Mouse (Mus musculus): Measurements from ENCODE around the gene Dcun1d4.
"Not testable (repeated sequence)": the region's sequence is repeated elsewhere in the genome, so short reads cannot be mapped to it uniquely, and the experiment has no call there.

The Dcun1d4 gene

DNA sequence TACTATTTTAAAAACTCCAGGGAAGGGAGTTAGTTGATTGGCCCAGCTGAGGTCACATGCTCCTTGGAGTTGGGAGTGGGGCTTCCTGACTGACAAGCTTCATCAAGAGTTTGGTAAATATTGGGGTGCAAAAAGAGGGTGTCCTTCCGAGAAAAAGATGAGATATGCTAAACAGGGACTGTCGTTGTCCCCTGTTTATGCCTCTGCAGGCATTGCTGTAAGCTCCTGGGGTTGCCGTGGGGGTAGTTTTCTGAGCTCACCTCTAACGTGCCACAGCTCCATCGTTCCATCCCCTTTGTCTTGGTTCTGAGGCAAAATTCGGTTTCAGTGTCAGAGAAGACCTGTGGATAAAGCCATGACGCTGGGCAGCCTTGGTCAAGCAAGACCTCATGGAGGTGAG, at the start of gene Dcun1d4:
TSS of gene Dcun1d4 (plus strand) at position 301 of the 400 bp plus-strand sequence.
- in situ Hi-C loops (cut with MboI; ENCODE audit: low sequenced_read_pairs), result no loop called here

DNA sequence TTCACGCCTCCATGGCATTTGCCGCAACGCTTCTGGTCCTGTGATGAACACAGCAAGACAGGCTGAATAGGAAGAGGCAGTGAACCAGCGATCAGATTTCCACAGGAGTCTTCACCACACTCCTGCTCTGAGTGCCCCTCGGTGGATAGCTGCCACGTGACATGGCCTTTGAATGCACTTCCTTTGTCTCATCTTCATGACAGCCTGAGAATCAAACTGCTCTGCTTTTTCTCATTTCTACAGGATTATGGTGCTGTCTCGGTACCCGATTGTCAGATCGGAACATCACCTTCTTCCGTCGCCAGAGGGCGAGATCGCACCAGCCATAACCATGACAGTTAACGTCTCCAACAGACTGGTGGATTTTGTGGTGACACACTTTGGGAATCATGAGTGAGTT, 49.2 kb upstream of the Dcun1d4 start:
- in situ Hi-C loops (cut with MboI; ENCODE audit: low sequenced_read_pairs), result loop anchor here (5.0 kb wide), 1 partner anchor 206 kb away; no protein-coding TSS in a partner anchor

DNA sequence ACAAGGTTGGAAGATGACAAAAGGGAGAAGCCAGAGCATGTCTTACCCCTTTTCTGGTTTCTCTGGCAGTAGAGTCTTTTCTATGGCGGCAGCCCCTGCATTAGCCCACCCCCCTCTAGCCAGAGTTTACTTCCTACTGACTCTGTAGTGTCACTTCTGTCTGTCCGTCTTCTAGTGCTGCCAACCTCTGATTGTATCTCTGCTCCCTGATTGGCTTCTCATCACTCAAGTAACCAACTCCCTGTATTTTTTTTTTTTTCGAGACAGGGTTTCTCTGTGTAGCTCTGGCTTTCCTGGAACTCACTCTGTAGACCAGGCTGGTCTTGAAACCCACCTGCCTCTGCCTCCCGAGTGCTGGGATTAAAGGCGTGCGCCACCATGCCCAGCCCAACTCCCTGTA, 48.0 kb upstream of the Dcun1d4 start:
- in situ Hi-C loops (cut with MboI; ENCODE audit: low sequenced_read_pairs), result loop anchor here (5.0 kb wide), 1 partner anchor 204 kb away; no protein-coding TSS in a partner anchor

DNA sequence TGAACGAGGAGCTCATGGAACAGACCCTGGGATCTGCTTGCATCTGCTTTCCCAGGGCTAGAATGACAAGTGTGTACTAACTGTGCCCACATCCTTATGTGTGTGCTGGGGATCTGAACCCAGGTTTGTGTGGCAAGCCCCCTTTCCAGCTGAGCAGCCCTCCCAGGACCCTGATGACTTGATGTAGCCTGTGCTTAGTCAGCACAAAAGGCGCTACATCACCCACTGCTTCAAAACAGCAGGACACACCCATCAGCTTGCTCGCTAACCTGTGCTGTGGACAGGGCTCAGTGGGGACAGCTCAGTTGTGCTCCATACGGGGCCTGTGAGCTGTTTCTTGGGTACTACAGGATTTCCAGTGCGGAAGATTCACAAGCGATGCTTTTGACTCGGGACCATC, 46.0 kb upstream of the Dcun1d4 start:
- in situ Hi-C loops (cut with MboI; ENCODE audit: low sequenced_read_pairs), result loop anchor here (5.0 kb wide), 1 partner anchor 203 kb away; no protein-coding TSS in a partner anchor

DNA sequence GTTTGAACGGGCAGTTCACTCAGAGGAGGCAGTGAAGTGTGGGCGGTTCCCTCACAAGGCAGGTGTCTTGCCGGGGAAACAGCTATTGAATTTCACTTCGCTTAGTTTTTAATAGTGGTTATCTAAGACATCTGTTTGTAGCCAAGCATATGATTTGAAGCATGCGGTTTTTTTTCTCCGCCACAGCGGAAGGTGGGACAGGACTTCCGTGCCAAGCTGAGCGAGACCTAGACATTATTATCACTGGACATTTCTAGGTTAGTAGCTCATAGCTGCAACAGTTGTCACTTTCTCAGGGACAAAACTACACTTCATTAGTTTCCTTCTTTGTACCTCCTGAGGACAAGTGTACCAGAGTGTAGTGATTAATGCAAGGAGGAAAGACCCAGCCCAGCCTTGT, 38.6 kb upstream of the Dcun1d4 start:
- in situ Hi-C loops (cut with MboI; ENCODE audit: low sequenced_read_pairs), result no loop called here

DNA sequence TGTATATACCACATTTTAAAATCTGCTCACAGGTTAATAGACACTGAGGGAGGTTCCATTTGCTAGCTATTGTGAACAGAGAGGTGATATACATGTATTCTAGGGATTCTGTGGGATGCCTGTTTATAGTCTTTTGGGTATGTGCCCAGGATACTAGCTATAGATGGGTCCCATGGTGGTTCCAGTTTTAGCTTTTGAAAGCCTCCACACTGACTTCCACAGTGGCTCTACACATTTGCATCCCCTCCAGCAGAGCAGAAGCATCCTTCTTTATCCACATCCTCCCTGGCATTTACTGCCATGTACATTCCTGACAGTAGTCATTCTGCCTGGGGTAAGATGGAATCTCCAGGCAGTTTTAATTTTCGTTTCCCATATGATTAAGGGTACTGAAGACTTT, 30.5 kb upstream of the Dcun1d4 start:
- in situ Hi-C loops (cut with MboI; ENCODE audit: low sequenced_read_pairs), result no loop called here

DNA sequence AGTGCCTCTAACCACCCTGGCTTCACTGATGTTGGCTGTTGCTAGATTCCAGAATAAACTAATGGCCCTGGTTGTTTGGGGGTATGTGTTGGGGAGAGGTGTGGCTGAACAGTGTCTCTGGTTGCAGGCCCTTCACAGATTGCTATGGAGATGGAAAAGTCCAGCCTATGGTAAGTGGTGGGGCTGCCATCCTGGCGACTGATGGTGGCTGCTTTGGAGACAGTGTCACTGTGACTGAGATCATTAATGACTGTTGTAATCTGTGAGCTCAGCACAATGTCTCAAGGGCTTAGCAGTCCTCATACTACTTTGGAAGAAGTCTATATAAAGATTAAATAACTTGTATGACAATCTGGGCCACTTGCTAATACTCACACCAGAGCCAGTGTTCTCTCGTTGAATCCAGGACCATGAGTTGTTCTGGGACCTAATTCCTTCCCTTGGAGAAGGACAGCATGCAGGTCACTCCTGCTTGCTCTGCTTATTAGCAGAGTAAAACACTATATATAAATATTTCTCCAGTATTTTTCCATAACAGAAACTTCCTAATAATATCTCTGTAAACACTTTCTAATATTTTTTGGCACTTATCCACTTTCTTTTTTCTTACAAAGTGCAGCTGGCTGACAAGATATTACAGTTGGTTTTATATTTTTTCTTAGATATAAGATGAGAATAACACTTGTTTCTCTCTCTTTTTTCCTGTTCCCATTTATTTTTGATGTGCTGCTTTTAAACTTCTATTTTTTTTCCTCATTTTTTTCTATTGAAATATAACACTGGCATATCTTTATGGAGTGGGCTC, 26.1 kb upstream of the Dcun1d4 start:
- in situ Hi-C loops (cut with MboI; ENCODE audit: low sequenced_read_pairs), result no loop called here

DNA sequence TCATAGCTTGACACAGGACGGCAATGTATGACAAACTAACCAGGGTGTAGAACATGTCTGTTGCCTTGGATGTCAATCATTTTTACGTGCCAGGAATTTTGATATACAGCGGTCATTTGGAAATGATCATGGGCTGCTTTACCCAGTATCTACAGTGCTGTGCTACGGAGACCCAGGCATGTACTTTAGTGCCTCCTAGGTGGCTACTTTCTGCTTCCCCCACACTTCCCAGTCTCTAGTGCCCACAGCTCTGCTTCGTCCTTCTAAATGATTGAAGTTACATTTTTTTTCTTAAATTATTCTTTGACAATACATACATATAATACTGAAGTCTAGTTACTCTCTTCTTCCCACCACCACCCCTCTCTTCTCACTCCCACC, 25.5 kb upstream of the Dcun1d4 start:
- in situ Hi-C loops (cut with MboI; ENCODE audit: low sequenced_read_pairs), result no loop called here

DNA sequence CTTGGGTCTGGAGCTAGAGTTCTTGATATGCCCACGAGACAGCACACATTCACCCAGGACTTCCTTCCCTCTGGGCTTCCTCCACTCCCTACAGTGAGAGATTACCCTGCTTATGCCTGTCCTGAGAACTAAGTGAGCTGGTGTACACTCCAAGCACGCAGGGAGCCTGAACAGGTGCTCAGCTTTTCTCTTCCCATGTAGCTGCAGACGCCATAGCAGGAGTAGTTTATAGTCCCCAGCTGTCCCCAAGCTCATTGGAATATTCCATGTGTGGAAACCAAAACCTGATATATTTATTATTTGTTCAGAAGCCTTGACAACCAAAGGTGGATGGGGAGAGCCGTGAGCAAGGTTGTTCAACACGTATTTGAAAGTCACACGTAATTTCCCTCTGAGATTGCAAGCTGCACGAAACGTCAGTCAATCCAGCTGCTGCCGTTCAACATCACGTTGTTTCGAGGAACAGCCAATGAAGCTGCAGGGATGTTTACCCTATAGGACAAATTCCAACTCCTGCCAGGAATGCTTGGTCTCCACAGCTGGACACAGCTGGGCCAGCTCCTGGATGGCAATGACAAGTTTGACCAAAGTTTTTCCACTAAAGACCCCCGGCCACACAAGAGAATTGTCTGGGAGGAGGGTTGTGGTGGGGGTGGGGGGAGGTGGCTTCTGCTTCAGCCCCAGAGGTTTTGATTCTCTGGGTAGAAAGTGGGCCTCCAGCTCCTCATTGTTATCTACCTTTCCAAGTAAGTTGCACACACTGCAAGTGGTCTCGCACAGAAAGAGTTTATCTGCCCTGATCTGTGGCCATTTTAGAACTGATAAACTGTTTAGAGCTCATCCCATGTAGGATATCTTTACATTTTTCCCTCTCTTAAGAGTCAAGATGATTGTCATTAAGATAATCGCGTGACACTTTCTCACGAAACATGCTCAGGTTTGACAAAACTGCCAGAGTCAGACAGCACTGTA, 12.1 kb upstream of the Dcun1d4 start:
- in situ Hi-C loops (cut with MboI; ENCODE audit: low sequenced_read_pairs), result no loop called here

DNA sequence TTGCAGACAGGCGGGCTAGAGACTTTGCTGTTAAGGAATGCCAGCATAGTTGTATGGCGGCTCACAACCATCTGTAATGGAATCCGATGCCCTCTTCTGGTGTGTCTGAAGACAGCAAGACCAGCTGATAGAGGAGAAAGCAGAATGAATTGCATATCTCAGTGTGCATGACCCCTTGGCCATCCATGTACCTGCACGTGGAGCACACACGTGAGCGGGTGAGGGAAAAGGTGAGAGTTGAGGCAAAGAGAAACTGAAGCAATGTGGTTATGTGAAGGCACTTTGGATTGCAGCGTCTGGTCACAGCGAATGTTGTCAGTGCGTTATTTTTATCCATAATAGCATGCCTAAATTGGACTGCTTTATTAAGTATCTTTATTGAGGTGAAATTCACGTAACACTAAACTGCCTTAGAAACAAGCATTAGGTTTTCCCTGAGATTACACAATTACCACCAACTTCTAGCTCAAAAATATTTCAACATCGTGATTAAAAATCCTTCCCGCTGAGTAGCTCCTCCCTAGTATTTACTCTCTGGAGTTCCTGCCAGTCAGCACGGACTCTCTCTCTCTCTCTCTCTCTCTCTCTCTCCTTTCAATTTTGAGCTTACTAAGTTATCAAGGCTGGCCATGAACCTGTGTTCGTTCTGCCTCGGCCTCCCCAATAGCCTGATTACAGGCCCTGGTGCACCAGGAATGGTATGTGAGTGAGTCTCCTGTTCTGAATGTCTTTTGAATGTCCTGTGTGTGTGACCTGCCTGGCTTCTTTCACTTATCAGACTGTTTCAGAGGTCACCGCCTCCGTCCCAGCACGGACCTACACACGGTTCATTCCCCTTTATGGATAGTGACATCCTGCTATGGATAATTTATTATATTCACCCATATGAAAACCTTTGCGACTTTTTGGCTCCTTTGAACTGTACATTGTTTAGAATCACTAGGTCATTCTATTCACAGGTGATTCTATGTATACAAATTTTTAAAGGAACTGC, 6.1 kb upstream of the Dcun1d4 start:
- in situ Hi-C loops (cut with MboI; ENCODE audit: low sequenced_read_pairs), result no loop called here

DNA sequence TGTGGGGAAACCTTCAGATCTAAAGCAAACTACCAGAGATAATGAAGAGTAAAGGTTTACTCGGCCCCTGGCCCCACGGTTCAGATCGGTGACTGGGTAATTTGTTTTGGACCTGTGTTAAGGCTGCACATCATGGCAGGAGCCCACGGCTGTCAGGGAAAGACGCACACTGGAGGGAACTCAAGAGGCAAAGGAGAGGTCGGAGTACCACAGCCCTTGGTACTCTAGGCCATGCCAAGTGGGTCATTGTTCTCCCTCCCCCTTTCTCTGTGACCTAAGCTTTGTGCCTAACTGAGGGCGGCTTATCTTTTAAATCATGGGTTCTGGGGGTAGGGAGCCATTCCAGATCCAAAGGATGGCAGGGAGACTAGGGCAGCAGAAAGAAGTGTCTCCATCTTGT, 601 bp downstream of the Dcun1d4 start:
- in situ Hi-C loops (cut with MboI; ENCODE audit: low sequenced_read_pairs), result no loop called here

DNA sequence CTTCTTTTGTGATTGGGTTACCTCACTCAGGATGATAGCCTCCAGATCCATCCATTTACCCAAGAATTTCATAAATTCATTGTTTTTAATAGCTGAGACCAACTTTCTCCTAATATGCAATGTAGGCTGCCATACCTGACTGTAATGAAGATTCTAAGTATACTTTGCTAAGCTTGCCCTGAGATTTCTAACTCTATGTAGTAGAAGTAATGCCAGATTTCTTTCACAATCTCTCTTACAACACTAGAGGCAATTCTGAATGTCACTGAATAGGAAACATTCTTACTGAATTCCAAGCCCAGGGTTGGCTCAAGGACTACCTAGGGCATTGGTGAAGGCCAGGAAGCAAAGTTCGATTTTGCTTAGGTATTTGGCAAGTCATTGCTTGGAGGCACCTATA, 1.6 kb downstream of the Dcun1d4 start:
- in situ Hi-C loops (cut with MboI; ENCODE audit: low sequenced_read_pairs), result not testable (repeated sequence)

DNA sequence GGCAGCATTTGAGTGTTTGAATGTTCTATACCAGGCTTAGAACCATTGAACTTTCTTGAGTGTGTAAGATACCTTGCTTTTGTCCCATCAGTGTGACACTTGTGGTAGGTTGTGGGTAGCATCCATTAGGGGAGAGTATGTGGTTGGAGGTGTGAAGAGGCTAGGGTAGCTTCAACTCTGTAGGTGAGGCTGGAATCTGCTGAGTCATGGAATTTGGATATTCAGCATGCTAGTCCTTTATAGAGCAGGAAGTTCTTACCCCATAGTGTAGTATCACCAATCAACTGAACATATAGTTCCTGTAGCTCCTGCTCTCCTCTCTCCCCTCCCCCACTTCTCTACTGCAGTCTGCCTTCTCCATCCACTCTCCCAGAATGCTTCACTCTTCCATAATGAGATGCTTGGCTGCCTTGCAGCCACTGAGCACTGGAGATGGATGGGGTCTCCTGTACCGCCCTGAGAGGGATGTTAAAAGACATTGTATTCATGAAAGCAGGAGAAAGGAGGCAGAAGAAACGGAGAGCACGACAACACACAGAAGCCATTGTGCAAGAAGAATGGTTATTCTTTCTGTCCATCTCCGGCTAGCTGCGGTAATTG, 3.3 kb downstream of the Dcun1d4 start:
- in situ Hi-C loops (cut with MboI; ENCODE audit: low sequenced_read_pairs), result no loop called here

DNA sequence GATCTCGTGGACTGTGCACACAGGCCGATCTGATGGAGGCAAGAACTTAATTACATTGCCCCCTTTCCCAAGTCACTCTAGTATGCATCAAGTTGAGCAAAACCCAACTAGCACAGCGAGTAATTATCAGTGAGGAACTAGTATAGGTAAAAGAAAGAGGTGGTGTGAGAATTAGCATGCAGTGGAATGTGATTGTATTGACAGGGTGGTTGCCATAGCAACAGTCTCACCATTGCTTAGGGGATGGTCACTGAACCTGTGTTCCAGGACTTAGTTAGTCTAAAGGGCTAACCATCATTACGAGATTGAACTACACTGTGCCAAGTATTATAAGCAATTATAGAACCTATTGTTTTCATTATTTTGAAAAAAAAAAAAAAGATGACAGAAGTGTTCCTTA, 5.7 kb downstream of the Dcun1d4 start:
- in situ Hi-C loops (cut with MboI; ENCODE audit: low sequenced_read_pairs), result no loop called here

DNA sequence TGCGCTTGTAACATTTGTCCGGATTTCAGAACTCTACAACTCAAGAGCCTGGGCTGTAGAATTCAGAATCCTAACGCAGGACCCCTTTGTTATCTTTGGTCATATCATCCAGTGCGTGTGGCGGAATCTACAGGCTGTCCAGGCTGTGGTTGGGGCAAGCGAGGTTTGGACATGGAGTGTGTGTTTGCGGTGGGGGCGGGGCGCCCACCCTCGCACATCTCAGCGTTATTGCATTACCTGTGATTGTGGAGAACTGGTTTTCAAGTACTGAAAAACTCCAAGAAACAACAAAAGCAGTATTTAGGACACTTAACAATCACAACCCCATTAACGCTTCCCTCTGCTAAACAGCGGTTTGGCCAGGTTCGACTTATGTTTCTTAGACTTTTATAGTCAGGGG, 9.1 kb downstream of the Dcun1d4 start:
- in situ Hi-C loops (cut with MboI; ENCODE audit: low sequenced_read_pairs), result no loop called here

DNA sequence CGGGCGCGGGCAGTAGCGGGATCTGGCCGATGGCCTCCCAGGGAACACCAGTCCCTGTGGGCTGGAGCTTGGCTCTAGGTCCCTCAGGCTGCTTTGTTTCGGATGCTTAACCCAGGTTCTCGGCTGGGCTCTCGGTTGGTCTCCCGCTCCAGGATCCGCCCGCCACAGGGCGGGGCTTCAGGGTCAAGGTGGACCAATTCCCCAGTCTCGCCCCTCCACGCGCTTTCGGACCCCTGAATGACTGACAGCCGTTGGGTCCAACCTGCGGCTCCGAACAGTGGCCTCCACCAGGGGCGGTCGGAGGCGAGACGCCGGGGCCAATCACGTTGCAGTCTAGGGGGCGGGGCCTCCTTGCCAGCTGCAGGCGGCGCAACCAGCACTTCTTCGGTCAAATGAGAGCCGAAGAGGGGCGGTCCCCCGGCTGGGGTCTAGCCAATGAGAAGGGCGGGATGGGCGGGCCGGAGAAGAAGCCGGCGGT, 9.8 kb downstream of the Dcun1d4 start:
- in situ Hi-C loops (cut with MboI; ENCODE audit: low sequenced_read_pairs), result no loop called here

DNA sequence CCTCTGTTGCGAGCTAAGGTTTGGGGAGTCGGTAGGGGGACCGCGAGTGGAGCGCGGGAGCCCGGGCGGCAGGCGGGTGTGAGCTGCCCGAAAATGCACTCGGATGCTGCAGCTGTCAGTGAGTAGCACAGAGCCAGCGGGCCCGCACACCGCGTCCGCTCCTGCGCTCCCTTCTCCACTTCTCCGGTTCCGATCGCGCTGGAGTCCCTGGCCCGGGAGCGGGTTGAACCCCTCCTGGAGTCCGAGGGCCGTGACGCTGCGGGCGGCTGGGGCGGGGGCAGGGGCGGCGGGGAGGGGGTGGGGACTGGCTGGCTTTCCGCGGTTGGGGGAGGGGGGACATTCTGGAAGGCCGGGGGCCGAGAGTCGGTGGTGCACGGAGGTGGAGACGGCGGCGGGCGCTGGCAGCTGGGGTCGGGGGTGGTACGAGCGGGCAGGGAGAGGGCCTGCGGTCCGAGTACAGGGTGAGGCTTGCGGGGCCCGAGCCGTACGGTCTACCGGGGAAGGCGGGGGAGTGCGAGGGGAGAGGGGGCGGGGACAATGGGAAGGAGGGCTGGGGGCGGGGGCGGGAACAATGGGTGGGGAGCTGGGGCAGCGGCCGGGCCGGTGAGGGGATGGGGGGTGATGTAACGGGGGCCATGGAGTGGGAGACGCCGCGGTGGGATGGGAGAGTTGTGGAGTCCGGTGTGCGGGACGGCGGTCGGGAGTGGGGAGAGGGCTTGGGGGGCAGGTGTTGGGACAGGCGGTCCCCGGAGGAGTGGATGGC, 10.5 kb downstream of the Dcun1d4 start:
- in situ Hi-C loops (cut with MboI; ENCODE audit: low sequenced_read_pairs), result no loop called here

DNA sequence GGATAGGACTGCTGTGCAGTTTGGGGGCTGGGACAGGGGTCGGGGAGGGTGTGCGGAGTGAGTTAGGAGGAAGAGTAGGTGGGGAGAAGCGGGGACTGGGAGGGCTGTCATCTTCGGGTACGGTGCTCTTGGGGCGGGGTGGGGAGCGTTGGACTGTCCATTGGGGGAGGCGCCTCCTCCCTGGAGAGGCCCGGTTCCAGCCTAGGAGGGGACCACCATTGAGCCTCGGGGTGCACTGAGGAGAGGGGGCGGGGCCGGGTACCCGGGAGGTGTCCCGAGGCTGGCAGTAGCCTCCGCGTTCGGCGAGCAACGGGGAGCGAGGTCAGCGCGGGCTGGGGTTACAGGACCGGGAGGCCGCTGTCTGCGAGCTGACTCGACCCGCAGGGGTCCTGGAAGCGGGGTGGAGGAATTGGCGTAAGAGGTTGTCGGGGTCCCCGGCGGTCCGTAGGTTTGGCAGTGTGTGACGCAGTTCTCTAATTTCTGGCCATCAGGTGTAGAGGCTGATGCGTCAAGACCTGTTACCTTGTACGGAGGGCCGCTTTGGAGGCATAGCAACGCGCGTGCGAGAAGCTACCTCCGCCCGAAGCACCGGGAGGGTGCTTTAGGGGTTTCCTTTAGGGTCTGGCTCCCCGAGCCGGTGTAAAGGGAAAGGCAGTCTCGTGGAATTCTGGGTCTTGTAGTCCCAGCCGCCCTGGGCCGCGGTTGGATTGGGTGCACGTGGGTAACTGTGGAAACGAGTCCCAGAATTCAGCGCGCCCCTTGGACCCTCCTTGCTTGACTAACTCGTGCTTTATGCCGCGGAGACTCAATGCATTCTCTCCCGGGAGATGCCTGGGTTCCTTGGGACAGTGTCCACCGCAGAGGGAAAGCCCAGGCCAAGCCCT, 11.3 kb downstream of the Dcun1d4 start:
- in situ Hi-C loops (cut with MboI; ENCODE audit: low sequenced_read_pairs), result no loop called here
